Mouse (Mus musculus) kidney, postnatal 36 days (tissue): ENCODE data around the gene Atxn7l1.

ENCODE experiments used
- DNase-seq, 2 experiments: peaks; one replicate each; pipeline ENCODE4 v3.0.0; 2021 to 2022; ENCODE audit warnings: mixed read lengths in 2 of 2

The Atxn7l1 gene

GRCm38 (mm10) chr12:33184137-33184536 lies 36.6 kb downstream of the Atxn7l1 start:
- DNase-seq = no peak

GRCm38 (mm10) chr12:33185046-33185445 lies 37.6 kb downstream of the Atxn7l1 start:
- no peak for DNase-seq

- peak in 1 of 2 experiments; percentile 64 for DNase-seq
These were observed 38.8 kb downstream of the Atxn7l1 start for GRCm38 (mm10) chr12:33186331-33186730.

GRCm38 (mm10) chr12:33190133-33190532 lies 42.6 kb downstream of the Atxn7l1 start:
- no peak for DNase-seq

GRCm38 (mm10) chr12:33190633-33191032 lies 43.1 kb downstream of the Atxn7l1 start:
- no peak for DNase-seq

- peak in 1 of 2 experiments; percentile 43 for DNase-seq
These were observed 46.0 kb downstream of the Atxn7l1 start for GRCm38 (mm10) chr12:33193408-33193901.

- no peak for DNase-seq
These were observed 47.7 kb downstream of the Atxn7l1 start for GRCm38 (mm10) chr12:33195175-33195574.

- DNase-seq = no peak
These were observed 49.8 kb downstream of the Atxn7l1 start for GRCm38 (mm10) chr12:33197287-33197686.

- DNase-seq = no peak
These were observed 50.3 kb downstream of the Atxn7l1 start for GRCm38 (mm10) chr12:33197746-33198145.

GRCm38 (mm10) chr12:33201068-33201467 lies 53.6 kb downstream of the Atxn7l1 start:
- no peak for DNase-seq

- no peak for DNase-seq
These were observed 54.2 kb downstream of the Atxn7l1 start for GRCm38 (mm10) chr12:33201491-33202210.

GRCm38 (mm10) chr12:33205255-33205654 lies 57.8 kb downstream of the Atxn7l1 start:
- DNase-seq = peak; percentile 40 to 60

- DNase-seq = peak; percentile 38 to 66
These were observed 58.8 kb downstream of the Atxn7l1 start for GRCm38 (mm10) chr12:33206300-33206699.

- DNase-seq = no peak
These were observed 63.4 kb downstream of the Atxn7l1 start for GRCm38 (mm10) chr12:33210856-33211255.

GRCm38 (mm10) chr12:33218215-33218859 lies 70.8 kb downstream of the Atxn7l1 start:
- no peak for DNase-seq

GRCm38 (mm10) chr12:33219436-33219835 lies 71.9 kb downstream of the Atxn7l1 start:
- DNase-seq = no peak

GRCm38 (mm10) chr12:33220081-33220480 lies 72.6 kb downstream of the Atxn7l1 start:
- no peak for DNase-seq

GRCm38 (mm10) chr12:33220509-33221051 lies 73.1 kb downstream of the Atxn7l1 start:
- DNase-seq = peak in 1 of 2 experiments; percentile 36

- no peak for DNase-seq
These were observed 74.7 kb downstream of the Atxn7l1 start for GRCm38 (mm10) chr12:33222187-33222586.

- DNase-seq = no peak
These were observed 77.6 kb downstream of the Atxn7l1 start for GRCm38 (mm10) chr12:33225117-33225541.

- DNase-seq = no peak
These were observed 78.5 kb downstream of the Atxn7l1 start for GRCm38 (mm10) chr12:33225978-33226377.

- no peak for DNase-seq
These were observed 79.1 kb downstream of the Atxn7l1 start for GRCm38 (mm10) chr12:33226596-33226995.

- no peak for DNase-seq
These were observed 87.8 kb downstream of the Atxn7l1 start for GRCm38 (mm10) chr12:33235314-33235713.
